Mouse (Mus musculus): Measurements from ENCODE around the gene Rnf145. TPM values are rescaled to one million over a fixed set of nuclear protein-coding genes. Genes with fewer than 3 reads are reported as not detected.

Gene Rnf145
- polyA plus RNA-seq, 1 experiment from 2014 or later: 85.7 TPM

- no peak for TF ChIP-seq CTCF (IDR thresholded peaks at IDR 0.05; ENCODE audit: low read depth)
- no peak overlapping the region for H3K4me3 ChIP-seq (ENCODE audit: low read depth, low read length)
- no peaks in the 10 kb centered on the region for H3K4me1 ChIP-seq (ENCODE audit: insufficient read depth)
- H3K27me3 ChIP-seq (ENCODE audit: insufficient read depth, low read length): no peaks in the 10 kb centered on the region
- H3K9me3 ChIP-seq (ENCODE audit: low read depth, low read length): no peaks in the 10 kb centered on the region
- DNase-seq: no peak
- no peak overlapping the region for H3K27ac ChIP-seq (ENCODE audit: low read depth)
- H3K36me3 ChIP-seq (ENCODE audit: insufficient read depth): peaks cover 66% of the 10 kb centered on the region
- ATAC-seq (ENCODE audit: insufficient read depth): no peak
- WGBS: 67% methylated on average over 8 of the region's 8 CpGs
- no peak overlapping the region for H3K9ac ChIP-seq
- H3K4me2 ChIP-seq: no peak overlapping the region
Measured at GRCm38 (mm10) chr11:44530382-44530781, 11.6 kb downstream of the Rnf145 start.

GRCm38 (mm10) chr11:44530867-44531266 is 12.1 kb downstream of the Rnf145 start:
- 85% methylated on average over 11 of the region's 11 CpGs for WGBS
- Histone ChIP-seq H3K9me3 (ENCODE audit: low read depth, low read length) (no peaks in the 10 kb centered on the region), H3K4me2 (no peak overlapping the region), H3K27ac (ENCODE audit: low read depth) (no peak overlapping the region), H3K9ac (no peak overlapping the region), H3K4me1 (ENCODE audit: insufficient read depth) (no peaks in the 10 kb centered on the region), H3K4me3 (ENCODE audit: low read depth, low read length) (no peak overlapping the region), H3K36me3 (ENCODE audit: insufficient read depth) (peaks cover 62% of the 10 kb centered on the region), H3K27me3 (ENCODE audit: insufficient read depth, low read length) (no peaks in the 10 kb centered on the region)
- ATAC-seq (ENCODE audit: insufficient read depth) (no peak), DNase-seq (no peak)
- no peak for TF ChIP-seq CTCF (IDR thresholded peaks at IDR 0.05; ENCODE audit: low read depth)

- H3K4me2 ChIP-seq: no peak overlapping the region
- DNase-seq (peak; percentile 30), ATAC-seq (ENCODE audit: insufficient read depth) (no peak)
- no peaks in the 10 kb centered on the region for H3K9me3 ChIP-seq (ENCODE audit: low read depth, low read length)
- no peak overlapping the region for H3K4me3 ChIP-seq (ENCODE audit: low read depth, low read length)
- no peaks in the 10 kb centered on the region for H3K4me1 ChIP-seq (ENCODE audit: insufficient read depth)
- peaks cover 58% of the 10 kb centered on the region for H3K36me3 ChIP-seq (ENCODE audit: insufficient read depth)
- no peak overlapping the region for H3K27ac ChIP-seq (ENCODE audit: low read depth)
- H3K27me3 ChIP-seq (ENCODE audit: insufficient read depth, low read length): no peaks in the 10 kb centered on the region
- TF ChIP-seq CTCF (IDR thresholded peaks at IDR 0.05; ENCODE audit: low read depth): no peak
- H3K9ac ChIP-seq: no peak overlapping the region
- WGBS: 64% methylated on average over 4 of the region's 4 CpGs
Measured at GRCm38 (mm10) chr11:44531617-44532016, 12.9 kb downstream of the Rnf145 start.

- ATAC-seq (ENCODE audit: insufficient read depth): no peak
- DNase-seq: no peak
- H3K36me3 ChIP-seq (ENCODE audit: insufficient read depth): peaks cover 59% of the 10 kb centered on the region
- H3K4me1 ChIP-seq (ENCODE audit: insufficient read depth): no peaks in the 10 kb centered on the region
- no peak overlapping the region for H3K4me3 ChIP-seq (ENCODE audit: low read depth, low read length)
- no peaks in the 10 kb centered on the region for H3K9me3 ChIP-seq (ENCODE audit: low read depth, low read length)
- no peak for TF ChIP-seq CTCF (IDR thresholded peaks at IDR 0.05; ENCODE audit: low read depth)
- WGBS: 92% methylated on average over 17 of the region's 17 CpGs
- H3K9ac ChIP-seq: no peak overlapping the region
- H3K4me2 ChIP-seq: no peak overlapping the region
- no peak overlapping the region for H3K27ac ChIP-seq (ENCODE audit: low read depth)
- H3K27me3 ChIP-seq (ENCODE audit: insufficient read depth, low read length): no peaks in the 10 kb centered on the region
Measured at GRCm38 (mm10) chr11:44532846-44533781, 14.3 kb downstream of the Rnf145 start.

GRCm38 (mm10) chr11:44534999-44535750 is 16.4 kb downstream of the Rnf145 start:
- DNase-seq: no peak
- Histone ChIP-seq H3K4me3 (ENCODE audit: low read depth, low read length) (no peak overlapping the region), H3K27me3 (ENCODE audit: insufficient read depth, low read length) (no peaks in the 10 kb centered on the region), H3K36me3 (ENCODE audit: insufficient read depth) (peaks cover 58% of the 10 kb centered on the region), H3K9me3 (ENCODE audit: low read depth, low read length) (no peaks in the 10 kb centered on the region), H3K4me2 (no peak overlapping the region), H3K9ac (no peak overlapping the region), H3K27ac (ENCODE audit: low read depth) (no peak overlapping the region), H3K4me1 (ENCODE audit: insufficient read depth) (0 out of 2 replicates have a peak, but pooled peaks cover 4% of the 10 kb centered on the region)
- TF ChIP-seq CTCF (IDR thresholded peaks at IDR 0.05; ENCODE audit: low read depth): no peak
- no peak for ATAC-seq (ENCODE audit: insufficient read depth)
- 81% methylated on average over 12 of the region's 12 CpGs for WGBS

- DNase-seq: peak; percentile 36
- no peak for TF ChIP-seq CTCF (IDR thresholded peaks at IDR 0.05; ENCODE audit: low read depth)
- Histone ChIP-seq H3K4me1 (ENCODE audit: insufficient read depth) (0 out of 2 replicates have a peak, but pooled peaks cover 4% of the 10 kb centered on the region), H3K27me3 (ENCODE audit: insufficient read depth, low read length) (no peaks in the 10 kb centered on the region), H3K36me3 (ENCODE audit: insufficient read depth) (peaks cover 68% of the 10 kb centered on the region), H3K27ac (ENCODE audit: low read depth) (no peak overlapping the region), H3K9me3 (ENCODE audit: low read depth, low read length) (no peaks in the 10 kb centered on the region), H3K4me3 (ENCODE audit: low read depth, low read length) (no peak overlapping the region), H3K4me2 (no peak overlapping the region), H3K9ac (no peak overlapping the region)
- WGBS: 72% methylated on average over 7 of the region's 7 CpGs
- peak; percentile 71 for ATAC-seq (ENCODE audit: insufficient read depth)
Measured at GRCm38 (mm10) chr11:44537403-44537802, 18.6 kb downstream of the Rnf145 start.

GRCm38 (mm10) chr11:44538101-44538500 is 19.3 kb downstream of the Rnf145 start:
- Histone ChIP-seq H3K4me2 (no peak overlapping the region), H3K27ac (ENCODE audit: low read depth) (no peak overlapping the region), H3K27me3 (ENCODE audit: insufficient read depth, low read length) (no peaks in the 10 kb centered on the region), H3K36me3 (ENCODE audit: insufficient read depth) (peaks cover 67% of the 10 kb centered on the region), H3K4me3 (ENCODE audit: low read depth, low read length) (no peak overlapping the region), H3K4me1 (ENCODE audit: insufficient read depth) (0 out of 2 replicates have a peak, but pooled peaks cover 4% of the 10 kb centered on the region), H3K9ac (no peak overlapping the region), H3K9me3 (ENCODE audit: low read depth, low read length) (no peaks in the 10 kb centered on the region)
- no peak for ATAC-seq (ENCODE audit: insufficient read depth)
- no peak for TF ChIP-seq CTCF (IDR thresholded peaks at IDR 0.05; ENCODE audit: low read depth)
- DNase-seq: no peak
- WGBS: 74% methylated on average over 3 of the region's 3 CpGs

Data from lung, embryonic 14.5 days (tissue).